Mouse (Mus musculus): ENCODE measurements around the gene 1700012B07Rik. TPM values are rescaled to one million over a fixed set of nuclear protein-coding genes. Genes with fewer than 3 reads are reported as not detected.

Gene 1700012B07Rik
- polyA plus RNA-seq, 1 experiment from 2014 or later = not detected

- Histone ChIP-seq H3K9ac (no peak overlapping the region), H3K27ac (no peak overlapping the region), H3K4me3 (no peak overlapping the region), H3K27me3 (no peaks in the 10 kb centered on the region), H3K36me3 (no peaks in the 10 kb centered on the region), H3K9me3 (no peaks in the 10 kb centered on the region), H3K4me1 (peaks cover 6% of the 10 kb centered on the region), H3K4me2 (replicated peaks) (no peak overlapping the region)
- WGBS = 67% methylated on average over 5 of the region's 5 CpGs
- ATAC-seq (ENCODE audit: insufficient number of reproducible peaks, insufficient read depth, low FRiP score, low TSS enrichment) = no peak
These were observed 16.6 kb upstream of the 1700012B07Rik start for GRCm38 (mm10) chr11:109844466-109844865.

DNA sequence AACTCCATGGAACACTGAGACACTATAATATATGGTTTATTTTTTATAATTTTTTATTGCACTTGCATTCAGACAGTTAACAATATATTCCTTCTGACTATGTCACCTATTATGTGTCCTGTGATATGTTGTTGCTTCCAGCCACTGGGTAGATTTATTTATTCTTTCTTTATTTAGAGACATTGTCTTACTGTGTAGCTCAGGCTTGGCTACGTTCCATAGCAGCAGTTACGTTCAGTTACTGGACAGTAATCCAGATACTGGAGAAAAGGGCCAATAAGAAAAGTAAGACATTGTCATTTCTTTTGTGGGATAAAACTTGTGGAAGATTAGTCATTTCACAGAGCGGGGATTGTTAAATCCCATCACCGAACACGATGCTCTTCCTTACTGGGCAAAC is 2.5 kb upstream of the 1700012B07Rik start:
- ATAC-seq (ENCODE audit: insufficient number of reproducible peaks, insufficient read depth, low FRiP score, low TSS enrichment) = no peak
- H3K27ac ChIP-seq = no peak overlapping the region

GRCm38 (mm10) chr11:109822280-109822679 is 5.6 kb downstream of the 1700012B07Rik start:
- H3K4me1 ChIP-seq = no peaks in the 10 kb centered on the region
- H3K36me3 ChIP-seq = no peaks in the 10 kb centered on the region
- no peak overlapping the region for H3K4me3 ChIP-seq
- H3K9me3 ChIP-seq = no peaks in the 10 kb centered on the region
- 85% methylated on average over 6 of the region's 6 CpGs for WGBS
- no peak overlapping the region for H3K4me2 ChIP-seq (replicated peaks)
- H3K9ac ChIP-seq = no peak overlapping the region
- no peaks in the 10 kb centered on the region for H3K27me3 ChIP-seq
- H3K27ac ChIP-seq = no peak overlapping the region
- ATAC-seq (ENCODE audit: insufficient number of reproducible peaks, insufficient read depth, low FRiP score, low TSS enrichment) = no peak

More for the DNA sequence above, 2.5 kb upstream of the 1700012B07Rik start:
- Histone ChIP-seq H3K4me3 (no peak overlapping the region), H3K9ac (no peak overlapping the region), H3K4me1 (no peaks in the 10 kb centered on the region), H3K36me3 (no peaks in the 10 kb centered on the region), H3K9me3 (no peaks in the 10 kb centered on the region), H3K4me2 (replicated peaks) (no peak overlapping the region), H3K27me3 (no peaks in the 10 kb centered on the region)
- 91% methylated on average over 5 of the region's 5 CpGs for WGBS

DNA sequence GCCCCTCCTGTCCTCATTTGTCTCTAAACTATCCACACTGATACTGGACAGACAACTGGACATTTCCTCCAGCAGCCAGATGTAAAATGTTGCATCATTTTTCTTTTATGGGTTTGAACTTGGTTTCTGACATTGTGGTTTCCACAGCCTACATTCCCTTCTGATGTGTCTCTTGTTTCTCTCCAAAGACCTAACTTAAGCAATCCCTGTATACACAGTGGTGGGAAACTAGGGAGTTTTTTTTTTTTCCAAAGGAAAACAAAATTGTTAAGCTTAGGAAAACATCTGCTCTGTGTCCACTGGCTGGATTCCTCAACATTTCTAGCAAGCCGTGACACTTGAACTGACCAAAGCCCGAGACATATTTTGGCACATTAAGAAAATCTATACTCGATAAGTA is 10.4 kb downstream of the 1700012B07Rik start:
- no peak for ATAC-seq (ENCODE audit: insufficient number of reproducible peaks, insufficient read depth, low FRiP score, low TSS enrichment)
- Histone ChIP-seq H3K4me3 (no peak overlapping the region), H3K4me1 (no peaks in the 10 kb centered on the region), H3K36me3 (no peaks in the 10 kb centered on the region), H3K27ac (no peak overlapping the region), H3K27me3 (no peaks in the 10 kb centered on the region), H3K9ac (no peak overlapping the region), H3K4me2 (replicated peaks) (no peak overlapping the region), H3K9me3 (no peaks in the 10 kb centered on the region)
- 61% methylated on average over 3 of the region's 3 CpGs for WGBS

DNA sequence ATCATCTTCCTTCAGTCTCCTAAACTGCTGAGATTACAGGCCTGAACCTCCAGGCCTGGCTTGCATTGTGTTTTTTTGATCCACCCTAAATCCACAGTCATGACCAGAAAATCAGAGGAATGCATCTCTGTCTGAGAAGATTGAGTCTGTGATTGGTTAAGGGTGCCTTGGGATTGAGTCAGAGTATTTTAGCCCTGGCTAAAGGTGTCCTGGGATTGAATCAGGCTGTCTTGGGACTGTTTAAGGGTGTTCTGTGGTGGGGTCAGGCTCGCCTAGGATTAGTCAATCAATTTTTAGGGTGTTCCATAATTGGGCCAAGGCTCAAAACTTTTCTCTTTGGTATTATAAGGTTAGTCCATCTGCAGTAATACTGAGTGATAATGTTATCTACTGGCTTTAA is 10.9 kb downstream of the 1700012B07Rik start:
- H3K4me3 ChIP-seq = no peak overlapping the region
- H3K27ac ChIP-seq = no peak overlapping the region
- no peaks in the 10 kb centered on the region for H3K36me3 ChIP-seq
- WGBS = 76% methylated on average over 1 of the region's 1 CpGs
- ATAC-seq (ENCODE audit: insufficient number of reproducible peaks, insufficient read depth, low FRiP score, low TSS enrichment) = no peak
- H3K9me3 ChIP-seq = no peaks in the 10 kb centered on the region
- H3K27me3 ChIP-seq = no peaks in the 10 kb centered on the region
- no peak overlapping the region for H3K9ac ChIP-seq
- no peak overlapping the region for H3K4me2 ChIP-seq (replicated peaks)
- no peaks in the 10 kb centered on the region for H3K4me1 ChIP-seq

DNA sequence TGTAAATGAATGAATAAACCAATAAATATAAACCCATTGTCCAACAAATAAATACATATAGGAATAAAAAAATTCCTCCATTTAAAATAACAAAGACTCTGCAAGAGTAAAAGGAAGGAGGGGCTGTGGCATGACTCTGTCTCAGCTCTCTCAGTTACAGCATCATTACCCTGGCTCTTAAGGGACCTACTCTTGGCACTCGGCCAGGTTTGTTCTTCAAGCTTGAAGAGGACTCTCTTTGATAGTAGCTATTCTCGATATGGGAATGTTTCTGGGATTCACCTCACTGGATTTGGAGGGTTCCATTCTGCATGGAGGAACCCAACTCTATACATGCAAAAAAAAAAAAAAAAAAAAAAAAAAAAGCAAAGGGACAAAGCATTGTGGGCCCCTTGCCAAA is 16.1 kb downstream of the 1700012B07Rik start:
- WGBS = 77% methylated on average over 2 of the region's 2 CpGs
- no peak overlapping the region for H3K4me3 ChIP-seq
- H3K9ac ChIP-seq = no peak overlapping the region
- no peak overlapping the region for H3K27ac ChIP-seq
- no peak for ATAC-seq (ENCODE audit: insufficient number of reproducible peaks, insufficient read depth, low FRiP score, low TSS enrichment)
- H3K4me2 ChIP-seq (replicated peaks) = no peak overlapping the region
- H3K36me3 ChIP-seq = no peaks in the 10 kb centered on the region
- H3K9me3 ChIP-seq = 0 out of 2 replicates have a peak, but pooled peaks cover 6% of the 10 kb centered on the region
- H3K27me3 ChIP-seq = no peaks in the 10 kb centered on the region
- 0 out of 2 replicates have a peak, but pooled peaks cover 6% of the 10 kb centered on the region for H3K4me1 ChIP-seq

GRCm38 (mm10) chr11:109809175-109809855 is 18.5 kb downstream of the 1700012B07Rik start:
- no peak overlapping the region for H3K4me2 ChIP-seq (replicated peaks)
- no peak overlapping the region for H3K27ac ChIP-seq
- H3K9ac ChIP-seq = no peak overlapping the region
- H3K9me3 ChIP-seq = 0 out of 2 replicates have a peak, but pooled peaks cover 6% of the 10 kb centered on the region
- WGBS = 39% methylated on average over 4 of the region's 4 CpGs
- ATAC-seq (ENCODE audit: insufficient number of reproducible peaks, insufficient read depth, low FRiP score, low TSS enrichment) = no peak
- no peak overlapping the region for H3K4me3 ChIP-seq
- H3K27me3 ChIP-seq = no peaks in the 10 kb centered on the region
- H3K4me1 ChIP-seq = 0 out of 2 replicates have a peak, but pooled peaks cover 6% of the 10 kb centered on the region
- no peaks in the 10 kb centered on the region for H3K36me3 ChIP-seq

DNA sequence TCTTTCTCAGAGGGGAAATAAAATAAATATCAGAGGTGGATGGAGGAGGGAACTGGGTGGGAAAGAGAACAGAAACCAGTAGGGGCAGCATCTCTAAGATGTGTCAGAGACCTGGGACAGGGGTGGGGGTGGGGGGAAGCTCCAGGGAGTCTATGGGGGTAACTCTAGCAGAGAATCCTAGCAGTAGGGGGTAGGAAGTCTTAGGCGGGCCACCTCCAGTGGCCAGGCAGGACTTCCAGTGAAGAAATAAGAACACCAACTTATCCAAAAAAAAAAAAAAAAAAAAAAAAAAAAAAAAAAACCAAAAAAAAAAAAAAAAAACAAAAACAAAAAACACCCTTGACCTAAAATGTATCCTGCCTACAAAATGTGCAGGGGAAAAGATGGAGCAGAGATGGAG is 26.3 kb downstream of the 1700012B07Rik start:
- Histone ChIP-seq H3K9me3 (no peaks in the 10 kb centered on the region), H3K4me1 (peaks cover 13% of the 10 kb centered on the region), H3K27me3 (no peaks in the 10 kb centered on the region), H3K4me3 (no peak overlapping the region), H3K27ac (no peak overlapping the region), H3K4me2 (replicated peaks) (no peak overlapping the region), H3K9ac (no peak overlapping the region), H3K36me3 (no peaks in the 10 kb centered on the region)
- no peak for ATAC-seq (ENCODE audit: insufficient number of reproducible peaks, insufficient read depth, low FRiP score, low TSS enrichment)
- 91% methylated on average over 1 of the region's 1 CpGs for WGBS

GRCm38 (mm10) chr11:109797531-109797930 is 30.3 kb downstream of the 1700012B07Rik start:
- no peak overlapping the region for H3K4me3 ChIP-seq
- no peak overlapping the region for H3K27ac ChIP-seq
- H3K4me1 ChIP-seq = no peaks in the 10 kb centered on the region
- no peaks in the 10 kb centered on the region for H3K36me3 ChIP-seq
- ATAC-seq (ENCODE audit: insufficient number of reproducible peaks, insufficient read depth, low FRiP score, low TSS enrichment) = no peak
- H3K9ac ChIP-seq = no peak overlapping the region
- H3K4me2 ChIP-seq (replicated peaks) = no peak overlapping the region
- H3K27me3 ChIP-seq = no peaks in the 10 kb centered on the region
- H3K9me3 ChIP-seq = no peaks in the 10 kb centered on the region
- 85% methylated on average over 6 of the region's 6 CpGs for WGBS

DNA sequence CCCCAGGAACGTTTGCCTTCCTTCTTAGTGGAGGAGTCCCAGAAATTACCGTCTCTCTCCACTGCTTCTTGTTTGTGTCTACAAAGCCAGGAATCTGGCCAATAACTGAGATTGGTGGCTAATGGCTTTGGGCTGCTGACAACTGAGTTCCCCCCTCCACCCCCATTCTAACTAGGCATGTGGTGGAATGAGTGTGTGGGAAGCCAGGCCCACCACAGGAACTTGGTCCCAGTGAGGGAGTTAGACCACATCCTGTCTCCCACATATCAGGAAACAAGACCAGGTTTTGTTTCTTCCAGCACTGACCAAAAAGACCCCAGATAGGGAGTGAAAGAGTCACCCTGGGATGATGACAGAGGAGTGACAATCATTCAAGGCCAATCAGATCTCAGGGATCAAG is 32.3 kb downstream of the 1700012B07Rik start:
- no peak overlapping the region for H3K4me2 ChIP-seq (replicated peaks)
- H3K27ac ChIP-seq = no peak overlapping the region
- H3K4me1 ChIP-seq = no peaks in the 10 kb centered on the region
- WGBS = 71% methylated on average over 2 of the region's 2 CpGs
- no peaks in the 10 kb centered on the region for H3K36me3 ChIP-seq
- H3K9ac ChIP-seq = no peak overlapping the region
- ATAC-seq (ENCODE audit: insufficient number of reproducible peaks, insufficient read depth, low FRiP score, low TSS enrichment) = no peak
- H3K9me3 ChIP-seq = no peaks in the 10 kb centered on the region
- H3K27me3 ChIP-seq = no peaks in the 10 kb centered on the region
- no peak overlapping the region for H3K4me3 ChIP-seq

- no peaks in the 10 kb centered on the region for H3K36me3 ChIP-seq
- no peaks in the 10 kb centered on the region for H3K4me1 ChIP-seq
- no peak for ATAC-seq (ENCODE audit: insufficient number of reproducible peaks, insufficient read depth, low FRiP score, low TSS enrichment)
- no peaks in the 10 kb centered on the region for H3K27me3 ChIP-seq
- no peak overlapping the region for H3K27ac ChIP-seq
- WGBS = 90% methylated on average over 4 of the region's 4 CpGs
- no peak overlapping the region for H3K4me3 ChIP-seq
- H3K4me2 ChIP-seq (replicated peaks) = no peak overlapping the region
- H3K9me3 ChIP-seq = no peaks in the 10 kb centered on the region
- no peak overlapping the region for H3K9ac ChIP-seq
These were observed 34.3 kb downstream of the 1700012B07Rik start for GRCm38 (mm10) chr11:109793578-109793977.

GRCm38 (mm10) chr11:109792401-109792997 is 35.3 kb downstream of the 1700012B07Rik start:
- no peaks in the 10 kb centered on the region for H3K4me1 ChIP-seq
- H3K27me3 ChIP-seq = no peaks in the 10 kb centered on the region
- 90% methylated on average over 13 of the region's 13 CpGs for WGBS
- H3K9me3 ChIP-seq = no peaks in the 10 kb centered on the region
- H3K4me2 ChIP-seq (replicated peaks) = no peak overlapping the region
- no peak overlapping the region for H3K9ac ChIP-seq
- ATAC-seq (ENCODE audit: insufficient number of reproducible peaks, insufficient read depth, low FRiP score, low TSS enrichment) = no peak
- H3K36me3 ChIP-seq = no peaks in the 10 kb centered on the region
- no peak overlapping the region for H3K4me3 ChIP-seq
- H3K27ac ChIP-seq = no peak overlapping the region

Data from embryonic facial prominence, embryonic 12.5 days (tissue).